Mouse (Mus musculus): ENCODE measurements around the gene Tigd3.

Tigd3 gene

GRCm38 (mm10) chr19:5894002-5894678 lies at the start of gene Tigd3:
Gene Tigd3 (minus strand): TSS chr19:5894149.
- in situ Hi-C loops (cut with MboI): no loop called here

GRCm38 (mm10) chr19:5943404-5943803 lies 49.5 kb upstream of the Tigd3 start:
- in situ Hi-C loops (cut with MboI): no loop called here

DNA sequence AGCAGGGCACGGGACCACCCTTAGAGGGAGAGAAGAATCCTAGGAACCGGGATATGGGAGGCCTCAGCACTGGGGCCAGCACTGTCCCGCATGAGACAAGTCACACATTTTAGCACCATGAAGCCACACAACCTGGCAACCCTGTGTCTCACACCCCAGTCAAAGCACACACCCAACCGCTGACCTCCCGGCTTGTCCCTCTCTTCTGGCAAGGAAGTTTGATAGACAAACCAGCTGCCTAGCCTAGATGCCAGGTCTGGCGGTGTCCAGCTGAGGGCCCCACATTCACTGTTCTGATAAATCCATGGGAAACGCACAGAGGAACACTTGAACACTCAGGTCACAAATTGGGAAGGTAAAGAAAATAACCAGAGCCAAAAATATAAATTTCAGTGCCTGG lies 48.6 kb upstream of the Tigd3 start:
- in situ Hi-C loops (cut with MboI): no loop called here

DNA sequence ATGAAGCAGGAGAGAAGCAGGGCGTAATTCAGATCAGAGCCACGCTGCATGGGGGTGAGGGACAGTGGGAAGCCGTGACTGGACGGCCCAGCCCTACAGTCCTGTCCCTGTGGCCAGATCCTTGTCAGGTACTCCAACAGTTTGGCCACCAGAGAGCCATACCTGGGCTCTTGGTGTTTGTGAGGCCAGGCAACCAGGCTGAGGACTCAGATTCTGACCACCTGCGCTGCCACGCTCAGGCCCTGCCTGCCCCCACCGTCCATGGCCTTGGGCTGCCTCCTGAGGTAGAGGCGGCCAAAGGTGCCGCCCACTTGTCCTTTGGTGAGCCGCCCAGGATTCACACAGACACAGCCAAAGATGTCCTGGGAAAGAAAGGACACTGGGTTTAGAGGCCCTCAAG lies 46.7 kb upstream of the Tigd3 start:
- in situ Hi-C loops (cut with MboI): no loop called here

- in situ Hi-C loops (cut with MboI): no loop called here
These were observed 46.2 kb upstream of the Tigd3 start for GRCm38 (mm10) chr19:5940173-5940572.

GRCm38 (mm10) chr19:5939715-5940114 lies 45.8 kb upstream of the Tigd3 start:
- in situ Hi-C loops (cut with MboI): no loop called here

DNA sequence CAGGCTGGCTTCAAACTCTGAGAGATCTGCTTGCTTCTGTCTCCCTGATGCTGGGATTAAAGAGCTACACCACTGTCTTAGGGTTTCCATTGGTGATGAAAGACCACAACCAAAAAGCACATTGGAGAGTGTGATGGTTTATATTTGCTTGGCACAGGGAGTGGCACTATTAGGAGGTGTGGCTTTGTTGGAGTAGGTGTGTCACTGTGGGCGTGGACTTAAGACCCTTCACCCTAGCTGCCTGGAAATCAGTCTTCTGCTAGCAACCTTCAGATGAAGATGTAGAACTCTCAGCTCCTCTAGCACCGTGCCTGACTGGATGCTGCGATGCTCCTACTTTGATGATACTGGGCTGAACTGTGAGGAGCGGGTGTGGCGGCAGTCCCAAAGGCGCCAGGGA lies 44.6 kb upstream of the Tigd3 start:
- in situ Hi-C loops (cut with MboI): no loop called here

DNA sequence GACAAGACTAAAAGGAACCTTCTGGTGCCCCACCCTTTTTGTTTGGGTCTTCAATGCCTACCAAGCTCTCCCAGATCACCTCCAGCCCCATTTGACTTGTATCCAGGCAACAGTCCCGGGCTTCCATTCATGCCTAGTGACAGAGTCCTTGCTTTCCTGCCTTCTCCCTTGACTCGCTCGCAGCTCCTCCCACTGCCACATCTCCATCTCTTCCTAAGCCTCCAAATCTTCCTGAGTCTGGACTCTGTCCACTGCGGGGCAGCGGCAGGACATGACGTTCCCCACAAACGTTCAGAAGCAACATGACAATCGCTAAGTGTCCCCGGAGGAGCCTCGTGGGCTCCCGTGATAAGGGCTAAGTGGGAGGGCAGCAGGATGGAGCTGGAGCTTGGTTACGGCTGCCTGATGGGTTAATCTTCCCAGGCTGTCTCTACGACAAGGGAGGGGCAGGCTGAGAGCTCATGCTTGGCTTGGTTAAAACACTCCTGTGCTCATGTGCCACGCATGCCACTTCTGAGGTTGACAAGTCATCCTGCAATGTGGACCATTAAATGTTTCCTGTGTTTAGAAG lies 44.0 kb upstream of the Tigd3 start:
- in situ Hi-C loops (cut with MboI): no loop called here

DNA sequence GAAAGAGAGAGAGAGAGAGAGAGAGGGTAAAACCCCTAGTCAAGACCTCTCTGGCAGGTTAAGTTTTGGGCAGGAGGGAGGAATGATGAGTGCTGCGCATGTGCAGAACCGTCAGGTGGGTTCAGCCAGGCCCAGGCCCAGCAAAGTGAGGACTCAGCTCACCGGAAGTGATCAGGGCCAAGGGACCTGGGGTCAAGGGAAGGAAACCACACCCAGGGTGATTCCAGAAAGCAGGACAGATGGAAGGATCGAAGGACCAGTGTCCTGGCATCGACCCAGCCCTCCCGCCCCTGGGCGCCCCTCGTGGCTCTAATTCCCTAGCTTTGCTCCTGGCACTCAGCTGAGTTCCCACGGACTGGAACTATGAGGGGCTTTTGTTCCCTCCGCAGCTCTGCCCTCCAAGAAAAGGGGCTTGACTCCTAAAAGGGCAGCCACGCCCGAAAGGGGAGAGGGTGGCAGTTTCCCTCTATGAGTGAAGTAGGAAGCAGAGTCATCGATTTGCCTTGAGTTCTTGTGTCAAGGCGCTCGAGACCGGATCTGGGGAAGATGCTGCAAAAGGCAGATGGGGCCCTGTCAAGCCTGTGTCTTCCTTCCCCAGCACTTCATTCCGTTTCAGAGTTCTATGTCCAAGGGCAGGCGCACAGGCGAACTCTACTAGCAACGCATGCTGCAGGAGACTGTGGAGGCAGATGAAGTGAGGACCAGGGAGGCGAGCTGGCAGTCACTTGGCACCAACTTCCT lies 43.3 kb upstream of the Tigd3 start:
- in situ Hi-C loops (cut with MboI): no loop called here

DNA sequence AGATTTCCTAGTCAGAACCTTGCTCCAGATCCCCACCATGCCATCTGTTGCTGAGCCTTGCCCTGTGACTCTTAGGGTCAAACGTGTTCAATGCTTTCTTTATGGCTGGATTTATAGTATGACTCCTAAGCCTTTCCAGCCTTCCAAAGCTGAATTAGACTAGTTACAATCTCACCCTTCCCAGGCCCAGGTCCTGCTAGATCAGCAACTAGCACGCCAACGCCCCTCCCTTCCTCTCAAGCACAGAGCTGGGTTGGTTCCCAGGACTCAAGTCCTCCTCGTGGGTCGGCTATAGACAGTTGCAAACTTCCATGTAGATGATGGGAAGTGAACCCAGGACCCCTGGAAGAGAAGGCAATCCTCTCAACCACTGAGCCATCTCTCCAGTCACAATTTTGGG lies 41.7 kb upstream of the Tigd3 start:
- in situ Hi-C loops (cut with MboI): no loop called here

DNA sequence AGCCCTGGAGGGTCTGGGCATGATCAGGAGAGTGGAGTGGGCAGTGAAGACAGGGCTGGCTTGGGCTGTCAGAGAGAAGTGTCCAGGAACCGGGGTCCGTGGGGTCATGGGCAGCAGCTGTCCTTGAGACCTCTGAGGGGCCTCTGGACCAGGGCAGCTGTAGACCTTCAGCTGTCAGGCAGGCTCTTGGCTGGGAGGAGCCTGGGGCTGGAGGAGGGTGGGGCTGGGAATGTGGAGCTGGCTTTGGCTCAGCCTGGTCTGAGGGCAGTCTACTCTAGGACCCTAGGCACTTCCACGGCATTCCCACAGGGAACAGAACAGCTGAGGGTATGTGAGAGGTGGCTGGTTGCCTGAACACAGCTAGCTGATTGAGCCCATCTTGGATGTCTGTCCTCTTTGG lies 41.3 kb upstream of the Tigd3 start:
- in situ Hi-C loops (cut with MboI): no loop called here

GRCm38 (mm10) chr19:5929634-5930596 lies 36.0 kb upstream of the Tigd3 start:
- in situ Hi-C loops (cut with MboI): no loop called here

GRCm38 (mm10) chr19:5928546-5928945 lies 34.6 kb upstream of the Tigd3 start:
- in situ Hi-C loops (cut with MboI): no loop called here

GRCm38 (mm10) chr19:5928104-5928503 lies 34.2 kb upstream of the Tigd3 start:
- in situ Hi-C loops (cut with MboI): no loop called here

GRCm38 (mm10) chr19:5927532-5927931 lies 33.6 kb upstream of the Tigd3 start:
- in situ Hi-C loops (cut with MboI): no loop called here

DNA sequence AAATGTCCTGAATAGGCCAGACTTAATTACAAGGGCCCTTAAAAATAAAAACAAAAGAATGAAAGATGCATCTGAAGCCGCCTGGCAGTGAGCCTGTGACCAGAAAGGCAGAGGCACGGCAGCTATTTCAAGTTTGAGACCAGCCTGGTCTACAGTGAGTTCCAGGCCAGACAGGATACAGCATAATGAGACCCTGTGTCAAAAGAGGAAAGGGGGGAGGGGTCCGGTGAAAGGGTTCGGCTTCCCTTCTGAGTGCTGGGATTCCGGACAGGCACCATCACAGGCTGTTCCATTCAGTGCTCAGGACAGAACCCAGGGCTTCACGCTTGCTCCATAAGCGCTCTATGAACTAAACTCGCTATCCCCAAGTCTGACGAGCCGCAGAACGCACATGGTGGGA lies 33.1 kb upstream of the Tigd3 start:
- in situ Hi-C loops (cut with MboI): no loop called here

- in situ Hi-C loops (cut with MboI): no loop called here
These were observed 31.4 kb upstream of the Tigd3 start for GRCm38 (mm10) chr19:5925311-5925855.

DNA sequence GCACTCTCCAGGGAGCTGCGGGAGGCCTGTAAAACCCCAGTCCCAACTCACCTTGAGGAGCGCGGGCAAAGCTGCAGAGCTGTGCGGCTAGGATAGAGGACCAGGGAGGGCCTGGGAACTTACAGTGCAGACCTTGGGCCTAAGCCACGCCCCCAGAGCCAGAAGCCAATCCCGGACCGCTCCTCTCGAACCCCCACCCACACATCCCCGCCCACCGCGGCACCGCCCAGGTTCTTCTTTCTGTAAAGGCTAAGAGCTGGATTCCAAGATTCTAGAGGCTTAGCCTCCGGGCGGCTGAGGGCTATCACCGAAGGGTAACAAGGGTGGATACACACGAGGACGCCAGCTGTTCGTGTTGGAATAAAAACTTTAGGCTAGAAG lies 30.8 kb upstream of the Tigd3 start, which contains the start of gene Cdc42ep2:
Cdc42ep2 (minus strand) TSS at position 104 of the 381 bp plus-strand sequence.
- in situ Hi-C loops (cut with MboI): no loop called here

GRCm38 (mm10) chr19:5923990-5924712 lies 30.2 kb upstream of the Tigd3 start:
- in situ Hi-C loops (cut with MboI): no loop called here

GRCm38 (mm10) chr19:5922963-5923362 lies 29.0 kb upstream of the Tigd3 start:
- in situ Hi-C loops (cut with MboI): no loop called here

Measured in mature B cell (primary cell).